Mouse (Mus musculus): ENCODE measurements at regions not wholly inside any gene's neighbourhood (a gene's known extent, or its start where the extent isn't known, plus 50 kb on each side); places are given as distances from the start of the nearest gene placed in this dataset.

DNA sequence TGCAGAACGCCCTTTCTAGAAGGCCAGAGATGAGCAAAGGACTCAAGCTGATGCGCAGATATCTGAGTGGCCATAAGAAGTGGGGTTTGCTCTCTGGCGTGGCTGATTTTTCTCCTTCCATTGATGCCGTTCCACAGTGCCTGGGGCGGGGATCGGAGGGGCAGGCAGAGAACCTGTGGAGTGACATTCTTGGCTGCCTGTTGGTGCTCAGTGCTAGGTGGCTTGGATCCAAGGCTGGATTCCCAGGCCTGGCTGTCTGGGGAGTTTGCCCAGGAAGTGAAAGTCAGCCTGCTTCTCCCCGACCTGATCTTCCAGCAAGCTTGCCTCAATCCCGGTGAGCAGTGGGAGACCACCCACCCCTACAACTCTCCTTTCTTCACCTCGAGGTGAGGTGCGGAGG is 181.5 kb downstream of the 3110018I06Rik start:
- Histone ChIP-seq H3K4me2 (ENCODE audit: low read depth, low read length) (no peak overlapping the region), H3K4me1 (ENCODE audit: control insufficient read depth, low read depth, low read length) (no peaks in the 10 kb centered on the region), H3K4me3 (ENCODE audit: low read depth, low read length) (no peak overlapping the region), H3K27ac (ENCODE audit: low read length) (no peak overlapping the region), H3K36me3 (ENCODE audit: control insufficient read depth, insufficient read depth) (no peaks in the 10 kb centered on the region), H3K9me3 (replicated peaks; ENCODE audit: control insufficient read depth, low read length) (no peaks in the 10 kb centered on the region; the same call in 1 of the 2 replicates), H3K27me3 (ENCODE audit: control insufficient read depth, insufficient read depth, low read depth, low read length) (no peaks in the 10 kb centered on the region), H3K9ac (ENCODE audit: low read depth, low read length) (no peak overlapping the region)
- 59% methylated on average over 10 of the region's 10 CpGs for WGBS (ENCODE audit: insufficient replicate concordance)
- ATAC-seq (ENCODE audit: low read depth): no peak

DNA sequence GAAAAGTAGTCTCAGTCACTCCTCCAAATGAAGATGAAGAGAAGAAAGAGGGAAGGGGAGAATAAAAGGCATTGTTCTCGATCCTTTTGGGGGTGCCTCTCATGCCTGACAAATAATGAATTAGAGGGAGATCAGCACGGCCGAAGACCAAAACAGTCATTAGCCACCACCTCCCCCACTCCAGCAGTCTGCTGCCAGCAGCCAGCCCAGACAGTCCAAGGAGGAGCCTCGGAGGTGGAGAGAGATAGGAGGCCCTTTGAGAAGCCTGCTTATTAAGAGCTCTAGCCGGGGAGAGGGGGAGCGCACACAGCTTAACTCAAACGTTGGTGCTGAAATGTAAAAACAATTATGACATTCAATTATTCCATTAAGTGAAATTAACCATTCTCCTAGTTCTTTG is 188.6 kb downstream of the 3110018I06Rik start:
- no peak overlapping the region for H3K9ac ChIP-seq (ENCODE audit: low read depth, low read length)
- no peak overlapping the region for H3K27ac ChIP-seq (ENCODE audit: low read length)
- H3K27me3 ChIP-seq (ENCODE audit: control insufficient read depth, insufficient read depth, low read depth, low read length): no peaks in the 10 kb centered on the region
- no peak overlapping the region for H3K4me2 ChIP-seq (ENCODE audit: low read depth, low read length)
- no peak for ATAC-seq (ENCODE audit: low read depth)
- H3K9me3 ChIP-seq (replicated peaks; ENCODE audit: control insufficient read depth, low read length): no peaks in the 10 kb centered on the region; the same call in 1 of the 2 replicates
- no peak overlapping the region for H3K4me3 ChIP-seq (ENCODE audit: low read depth, low read length)
- no peaks in the 10 kb centered on the region for H3K4me1 ChIP-seq (ENCODE audit: control insufficient read depth, low read depth, low read length)
- no peaks in the 10 kb centered on the region for H3K36me3 ChIP-seq (ENCODE audit: control insufficient read depth, insufficient read depth)
- WGBS (ENCODE audit: insufficient replicate concordance): 53% methylated on average over 7 of the region's 7 CpGs

GRCm38 (mm10) chr12:107687447-107687846 is 199.0 kb downstream of the 3110018I06Rik start:
- no peaks in the 10 kb centered on the region for H3K27me3 ChIP-seq (ENCODE audit: control insufficient read depth, insufficient read depth, low read depth, low read length)
- 75% methylated on average over 2 of the region's 2 CpGs for WGBS (ENCODE audit: insufficient replicate concordance)
- no peaks in the 10 kb centered on the region for H3K4me1 ChIP-seq (ENCODE audit: control insufficient read depth, low read depth, low read length)
- no peak for ATAC-seq (ENCODE audit: low read depth)
- H3K4me3 ChIP-seq (ENCODE audit: low read depth, low read length): no peak overlapping the region
- H3K27ac ChIP-seq (ENCODE audit: low read length): no peak overlapping the region
- H3K36me3 ChIP-seq (ENCODE audit: control insufficient read depth, insufficient read depth): no peaks in the 10 kb centered on the region
- H3K4me2 ChIP-seq (ENCODE audit: low read depth, low read length): no peak overlapping the region
- no peaks in the 10 kb centered on the region for H3K9me3 ChIP-seq (replicated peaks; ENCODE audit: control insufficient read depth, low read length)
- no peak overlapping the region for H3K9ac ChIP-seq (ENCODE audit: low read depth, low read length)

DNA sequence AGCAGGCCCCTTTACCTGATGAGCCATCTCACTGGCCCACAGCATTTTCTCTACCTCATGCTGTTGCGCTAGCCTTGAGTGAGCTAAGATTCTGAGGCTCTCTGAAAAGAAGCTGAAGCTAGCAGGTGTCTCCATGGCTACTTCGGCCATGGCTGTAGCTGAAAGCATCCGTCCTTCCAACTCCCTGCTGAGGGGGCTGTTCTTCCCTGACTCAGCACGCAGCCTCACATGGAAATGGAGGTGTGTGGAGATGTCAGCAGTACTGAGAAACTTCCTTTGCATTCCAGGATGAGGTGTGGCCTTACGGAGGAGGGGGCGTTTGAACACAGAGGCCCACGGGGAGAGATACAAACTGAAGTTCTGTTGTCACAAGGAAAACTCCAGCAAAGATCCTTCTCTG is 201.0 kb downstream of the 3110018I06Rik start:
- H3K36me3 ChIP-seq (ENCODE audit: control insufficient read depth, insufficient read depth): no peaks in the 10 kb centered on the region
- 54% methylated on average over 7 of the region's 7 CpGs for WGBS (ENCODE audit: insufficient replicate concordance)

GRCm38 (mm10) chr12:107690061-107690460 is 201.6 kb downstream of the 3110018I06Rik start:
- ATAC-seq (ENCODE audit: low read depth): no peak
- Histone ChIP-seq H3K36me3 (ENCODE audit: control insufficient read depth, insufficient read depth) (no peaks in the 10 kb centered on the region), H3K27ac (ENCODE audit: low read length) (no peak overlapping the region), H3K9me3 (replicated peaks; ENCODE audit: control insufficient read depth, low read length) (no peaks in the 10 kb centered on the region), H3K27me3 (ENCODE audit: control insufficient read depth, insufficient read depth, low read depth, low read length) (no peaks in the 10 kb centered on the region), H3K9ac (ENCODE audit: low read depth, low read length) (no peak overlapping the region), H3K4me3 (ENCODE audit: low read depth, low read length) (no peak overlapping the region), H3K4me1 (ENCODE audit: control insufficient read depth, low read depth, low read length) (no peaks in the 10 kb centered on the region), H3K4me2 (ENCODE audit: low read depth, low read length) (no peak overlapping the region)
- WGBS (ENCODE audit: insufficient replicate concordance): 76% methylated on average over 3 of the region's 3 CpGs

More for the DNA sequence above, 201.0 kb downstream of the 3110018I06Rik start:
- H3K4me2 ChIP-seq (ENCODE audit: low read depth, low read length): no peak overlapping the region
- H3K4me3 ChIP-seq (ENCODE audit: low read depth, low read length): no peak overlapping the region
- H3K27ac ChIP-seq (ENCODE audit: low read length): no peak overlapping the region
- H3K4me1 ChIP-seq (ENCODE audit: control insufficient read depth, low read depth, low read length): no peaks in the 10 kb centered on the region
- H3K9me3 ChIP-seq (replicated peaks; ENCODE audit: control insufficient read depth, low read length): no peaks in the 10 kb centered on the region
- no peaks in the 10 kb centered on the region for H3K27me3 ChIP-seq (ENCODE audit: control insufficient read depth, insufficient read depth, low read depth, low read length)
- ATAC-seq (ENCODE audit: low read depth): no peak
- no peak overlapping the region for H3K9ac ChIP-seq (ENCODE audit: low read depth, low read length)

GRCm38 (mm10) chr12:107693693-107694092 is 205.3 kb downstream of the 3110018I06Rik start:
- Histone ChIP-seq H3K27me3 (ENCODE audit: control insufficient read depth, insufficient read depth, low read depth, low read length) (no peaks in the 10 kb centered on the region), H3K4me2 (ENCODE audit: low read depth, low read length) (no peak overlapping the region), H3K9me3 (replicated peaks; ENCODE audit: control insufficient read depth, low read length) (no peaks in the 10 kb centered on the region), H3K4me1 (ENCODE audit: control insufficient read depth, low read depth, low read length) (no peaks in the 10 kb centered on the region), H3K4me3 (ENCODE audit: low read depth, low read length) (no peak overlapping the region), H3K9ac (ENCODE audit: low read depth, low read length) (no peak overlapping the region), H3K27ac (ENCODE audit: low read length) (no peak overlapping the region), H3K36me3 (ENCODE audit: control insufficient read depth, insufficient read depth) (no peaks in the 10 kb centered on the region)
- 60% methylated on average over 6 of the region's 6 CpGs for WGBS (ENCODE audit: insufficient replicate concordance)
- no peak for ATAC-seq (ENCODE audit: low read depth)

DNA sequence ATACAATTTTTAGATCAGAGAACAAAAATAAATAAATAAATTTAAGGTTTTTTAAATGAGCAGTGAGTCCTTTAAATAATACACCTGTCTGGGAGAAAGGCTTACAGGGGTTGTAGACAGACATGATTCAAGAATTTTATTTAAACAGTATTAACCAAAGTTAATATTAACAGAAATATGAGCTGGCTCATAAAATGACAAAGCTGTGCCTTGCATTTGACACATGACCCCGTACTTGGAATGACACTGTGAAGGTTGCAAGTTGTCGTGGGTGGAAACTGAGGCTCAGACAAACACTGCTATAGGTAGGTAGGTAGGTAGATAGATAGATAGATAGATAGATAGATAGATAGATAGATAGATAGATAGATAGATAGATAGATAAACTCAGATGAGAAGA is 206.6 kb downstream of the 3110018I06Rik start:
- H3K4me2 ChIP-seq (ENCODE audit: low read depth, low read length): no peak overlapping the region
- no peaks in the 10 kb centered on the region for H3K9me3 ChIP-seq (replicated peaks; ENCODE audit: control insufficient read depth, low read length)
- H3K4me3 ChIP-seq (ENCODE audit: low read depth, low read length): no peak overlapping the region
- no peak for ATAC-seq (ENCODE audit: low read depth)
- H3K9ac ChIP-seq (ENCODE audit: low read depth, low read length): no peak overlapping the region
- H3K4me1 ChIP-seq (ENCODE audit: control insufficient read depth, low read depth, low read length): no peaks in the 10 kb centered on the region
- H3K27me3 ChIP-seq (ENCODE audit: control insufficient read depth, insufficient read depth, low read depth, low read length): no peaks in the 10 kb centered on the region
- H3K36me3 ChIP-seq (ENCODE audit: control insufficient read depth, insufficient read depth): no peaks in the 10 kb centered on the region
- H3K27ac ChIP-seq (ENCODE audit: low read length): no peak overlapping the region
- 73% methylated on average over 2 of the region's 2 CpGs for WGBS (ENCODE audit: insufficient replicate concordance)

GRCm38 (mm10) chr12:107695438-107696267 is 207.2 kb downstream of the 3110018I06Rik start:
- 66% methylated on average over 13 of the region's 13 CpGs for WGBS (ENCODE audit: insufficient replicate concordance)
- H3K27me3 ChIP-seq (ENCODE audit: control insufficient read depth, insufficient read depth, low read depth, low read length): no peaks in the 10 kb centered on the region
- H3K4me2 ChIP-seq (ENCODE audit: low read depth, low read length): no peak overlapping the region
- H3K4me1 ChIP-seq (ENCODE audit: control insufficient read depth, low read depth, low read length): no peaks in the 10 kb centered on the region
- H3K9me3 ChIP-seq (replicated peaks; ENCODE audit: control insufficient read depth, low read length): no peaks in the 10 kb centered on the region
- H3K36me3 ChIP-seq (ENCODE audit: control insufficient read depth, insufficient read depth): no peaks in the 10 kb centered on the region
- no peak for ATAC-seq (ENCODE audit: low read depth)
- H3K9ac ChIP-seq (ENCODE audit: low read depth, low read length): no peak overlapping the region
- no peak overlapping the region for H3K27ac ChIP-seq (ENCODE audit: low read length)
- no peak overlapping the region for H3K4me3 ChIP-seq (ENCODE audit: low read depth, low read length)

GRCm38 (mm10) chr12:107700317-107700716 is 211.9 kb downstream of the 3110018I06Rik start:
- H3K27ac ChIP-seq (ENCODE audit: low read length): no peak overlapping the region
- ATAC-seq (ENCODE audit: low read depth): 0 out of 2 replicates have a peak, but pooled peaks have one; percentile 43
- WGBS (ENCODE audit: insufficient replicate concordance): 43% methylated on average over 5 of the region's 5 CpGs

More at GRCm38 (mm10) chr12:107700317-107700716, 211.9 kb downstream of the 3110018I06Rik start:
- no peak overlapping the region for H3K4me2 ChIP-seq (ENCODE audit: low read depth, low read length)
- H3K4me1 ChIP-seq (ENCODE audit: control insufficient read depth, low read depth, low read length): no peaks in the 10 kb centered on the region
- H3K36me3 ChIP-seq (ENCODE audit: control insufficient read depth, insufficient read depth): no peaks in the 10 kb centered on the region
- no peaks in the 10 kb centered on the region for H3K27me3 ChIP-seq (ENCODE audit: control insufficient read depth, insufficient read depth, low read depth, low read length)
- no peaks in the 10 kb centered on the region; the same call in 1 of the 2 replicates for H3K9me3 ChIP-seq (replicated peaks; ENCODE audit: control insufficient read depth, low read length)
- no peak overlapping the region for H3K4me3 ChIP-seq (ENCODE audit: low read depth, low read length)
- H3K9ac ChIP-seq (ENCODE audit: low read depth, low read length): no peak overlapping the region

All from liver, embryonic 16.5 days (tissue).